ENCODE assay signal across 9 mouse cellular contexts in the genomic region with DNA sequence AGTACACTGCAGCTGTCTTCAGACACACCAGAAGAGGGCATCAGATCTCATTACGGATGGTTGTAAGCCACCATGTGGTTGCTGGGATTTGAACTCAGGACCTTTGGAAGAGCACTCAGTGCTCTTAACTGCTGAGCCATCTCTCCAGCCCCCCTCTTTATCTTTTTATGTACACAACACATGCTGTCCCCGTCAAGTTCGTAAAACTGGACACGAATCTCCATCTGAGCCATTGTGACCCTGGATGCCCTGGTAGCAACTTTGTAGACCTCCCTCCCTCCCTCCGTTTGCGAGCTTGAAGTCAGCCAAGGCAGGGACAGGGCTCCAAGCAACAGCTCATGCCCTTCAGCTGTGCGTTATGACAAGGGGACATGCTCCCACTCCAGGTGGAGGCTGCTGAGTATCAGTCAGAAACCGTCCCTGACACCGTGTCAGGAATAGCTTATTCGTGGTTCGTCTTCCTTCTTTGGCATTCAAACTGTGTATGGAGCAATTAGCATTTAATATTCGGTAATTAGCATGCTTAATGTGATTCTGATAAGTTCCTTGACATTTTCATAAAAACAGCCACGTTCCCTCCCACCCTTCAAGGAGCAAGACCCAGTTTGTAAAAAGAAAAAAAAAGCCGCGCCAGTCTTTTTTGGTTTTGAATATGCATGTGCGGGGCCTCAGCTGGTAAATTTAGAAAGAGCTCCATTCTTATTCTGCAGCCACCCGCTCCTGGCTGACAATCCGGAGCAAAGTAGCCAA. TPM values are rescaled to one million over a fixed set of nuclear protein-coding genes. Genes with fewer than 3 reads are reported as not detected.
DNase-seq lines count a peak whose midpoint lies in the region; ATAC-seq and TF ChIP-seq lines count a peak whose summit lies in the region.
"Had no signal": no experiment of that assay in that cellular context is flagged by ENCODE, and none has a peak within 500 bp of the region (broad histone marks: within the 10 kb centered on the region; RNA-seq: fewer than 3 reads in every experiment).

No protein-coding gene starts in this region.

- ATAC-seq in heart, postnatal 0 days (ENCODE audit: insufficient read depth, low read depth) = peak; percentile 10; the same call in 1 of the 2 replicates
- no peak for ATAC-seq in liver, postnatal 0 days
- ATAC-seq in stomach, embryonic 15.5 days (ENCODE audit: insufficient read depth, low FRiP score, low read depth) = no peak

- H3K4me2 ChIP-seq in heart, postnatal 0 days (ENCODE audit: low read depth, low read length) = peak overlapping the region; percentile 98
- peak overlapping the region; percentile 98 for H3K4me2 ChIP-seq in liver, postnatal 0 days (ENCODE audit: low read depth, low read length)
- peak overlapping the region; percentile 87 for H3K4me2 ChIP-seq in stomach, embryonic 15.5 days

- no peaks in the 10 kb centered on the region for H3K9me3 ChIP-seq in heart, postnatal 0 days (replicated peaks; ENCODE audit: control insufficient read depth, low read length)
- H3K9me3 ChIP-seq in liver, postnatal 0 days (ENCODE audit: low read length) = no peaks in the 10 kb centered on the region
- H3K9me3 ChIP-seq in stomach, embryonic 15.5 days = no peaks in the 10 kb centered on the region

- H3K4me3 ChIP-seq in heart, postnatal 0 days (ENCODE audit: low read depth, low read length) = peak overlapping the region; percentile 95
- peak overlapping the region; percentile 92 for H3K4me3 ChIP-seq in liver, postnatal 0 days (ENCODE audit: low read depth, low read length)
- peak overlapping the region; percentile 100 for H3K4me3 ChIP-seq in stomach, embryonic 15.5 days (replicated peaks)

- peak overlapping the region; percentile 24; the same call in 1 of the 2 replicates for H3K9ac ChIP-seq in heart, postnatal 0 days (replicated peaks; ENCODE audit: low read depth, low read length)
- peak overlapping the region; percentile 81 for H3K9ac ChIP-seq in liver, postnatal 0 days (replicated peaks)
- H3K9ac ChIP-seq in stomach, embryonic 15.5 days = peak overlapping the region; percentile 10; the same call in 1 of the 2 replicates

- TF ChIP-seq CTCF in heart, postnatal 0 days (IDR thresholded peaks at IDR 0.05; ENCODE audit: low read depth) = no peak
- no peak for TF ChIP-seq CTCF in liver, postnatal 0 days (IDR thresholded peaks at IDR 0.05; ENCODE audit: low read depth)

- peaks cover 18% of the 10 kb centered on the region for H3K36me3 ChIP-seq in heart, postnatal 0 days (replicated peaks; ENCODE audit: control insufficient read depth, insufficient read depth, low read length)
- peaks cover 12% of the 10 kb centered on the region for H3K36me3 ChIP-seq in liver, postnatal 0 days (replicated peaks; ENCODE audit: insufficient read depth, low read length)
- peaks cover 25% of the 10 kb centered on the region for H3K36me3 ChIP-seq in stomach, embryonic 15.5 days

- TF ChIP-seq EP300 in heart, postnatal 0 days (IDR thresholded peaks at IDR 0.05; ENCODE audit: low read depth) = no peak
- TF ChIP-seq EP300 in liver, postnatal 0 days (IDR thresholded peaks at IDR 0.05; ENCODE audit: low read depth) = no peak

- WGBS in heart, postnatal 0 days = 5% methylated on average over 18 of the region's 18 CpGs
- 5% methylated on average over 18 of the region's 18 CpGs for WGBS in liver, postnatal 0 days (ENCODE audit: insufficient replicate concordance)
- 3% methylated on average over 18 of the region's 18 CpGs for WGBS in stomach, embryonic 15.5 days

- peak; percentile 53 for DNase-seq in cerebellum, adult 9-11 months
- no peak for DNase-seq in cerebellum, postnatal 4 days (ENCODE audit: low spot score in 2 of 2)
- peak; percentile 21 for DNase-seq in thymus, postnatal 0 days (ENCODE audit: low spot score)
- DNase-seq in thymus, adult 18-20 months = no peak
- no peak for DNase-seq in heart, postnatal 0 days (ENCODE audit: low spot score)
- DNase-seq in liver, postnatal 0 days = no peak
- DNase-seq in adrenal gland, adult 18-20 months (ENCODE audit: low spot score in 2 of 2) = no peak

- H3K27me3 ChIP-seq in heart, postnatal 0 days (ENCODE audit: control insufficient read depth, insufficient read depth, low read length) = no peaks in the 10 kb centered on the region
- no peaks in the 10 kb centered on the region for H3K27me3 ChIP-seq in liver, postnatal 0 days (ENCODE audit: insufficient read depth, low read length)
- H3K27me3 ChIP-seq in stomach, embryonic 15.5 days (replicated peaks) = no peaks in the 10 kb centered on the region
- H3K27me3 ChIP-seq: Patski had no signal

- H3K4me1 ChIP-seq in heart, postnatal 0 days (ENCODE audit: control insufficient read depth, insufficient read depth) = peaks cover 9% of the 10 kb centered on the region; the same call in 1 of the 2 replicates
- H3K4me1 ChIP-seq in liver, postnatal 0 days (ENCODE audit: insufficient read depth) = peaks cover 14% of the 10 kb centered on the region
- H3K4me1 ChIP-seq in stomach, embryonic 15.5 days = peaks cover 12% of the 10 kb centered on the region

- peak overlapping the region; percentile 64 for H3K27ac ChIP-seq in heart, postnatal 0 days (ENCODE audit: low read depth)
- no peak overlapping the region for H3K27ac ChIP-seq in liver, postnatal 0 days (ENCODE audit: low read depth)
- H3K27ac ChIP-seq in stomach, embryonic 15.5 days = peak overlapping the region; percentile 55

RNA-seq across cellular contexts. Expression of gene Srm, which starts 0.7 kb away (rescaled TPM):
- 163 and 181 TPM in 2 replicates for polyA plus RNA-seq in thymus, postnatal 0 days (2015; fragmentation: Nextera tagmentation; extraction: Ambion mirVana)
- 15.0 and 45.7 TPM in 2 replicates for total RNA-seq in heart, postnatal 0 days (2014; rRNA removed; ENCODE audit: low replicate concordance)
- polyA plus RNA-seq in heart, postnatal 0 days (2015; fragmentation: Nextera tagmentation; extraction: Ambion mirVana) = 46.4 and 51.4 TPM in 2 replicates
- 71.2 and 75.2 TPM in 2 replicates for polyA plus RNA-seq in liver, postnatal 0 days (2015; fragmentation: Nextera tagmentation; extraction: Ambion mirVana)
- 222 and 230 TPM in 2 replicates for polyA plus RNA-seq in stomach, embryonic 15.5 days (2015; fragmentation: Nextera tagmentation; extraction: Ambion mirVana)
- total RNA-seq in adrenal gland, adult 18-20 months (2021) = 10 to 100 TPM; 53.3 to 73.6 TPM

RNA-seq across cellular contexts. Expression of gene Masp2, which starts 11.8 kb away (rescaled TPM):
- polyA plus RNA-seq in thymus, postnatal 0 days (2015; fragmentation: Nextera tagmentation; extraction: Ambion mirVana) = 0.34 TPM in 1 of 2 replicates, not detected in the other
- total RNA-seq in heart, postnatal 0 days (2014; rRNA removed; ENCODE audit: low replicate concordance) = not detected in 2 replicates
- polyA plus RNA-seq in heart, postnatal 0 days (2015; fragmentation: Nextera tagmentation; extraction: Ambion mirVana) = not detected in 2 replicates
- 109 and 112 TPM in 2 replicates for polyA plus RNA-seq in liver, postnatal 0 days (2015; fragmentation: Nextera tagmentation; extraction: Ambion mirVana)
- polyA plus RNA-seq in stomach, embryonic 15.5 days (2015; fragmentation: Nextera tagmentation; extraction: Ambion mirVana) = 1.5 and 4.4 TPM in 2 replicates
- 1 to 10 TPM; 1.2 to 2.3 TPM for total RNA-seq in adrenal gland, adult 18-20 months (2021)

RNA-seq across cellular contexts. Expression of gene Exosc10, which starts 32.4 kb away (rescaled TPM):
- 73.1 and 82.6 TPM in 2 replicates for polyA plus RNA-seq in thymus, postnatal 0 days (2015; fragmentation: Nextera tagmentation; extraction: Ambion mirVana)
- 47.0 and 57.0 TPM in 2 replicates for total RNA-seq in heart, postnatal 0 days (2014; rRNA removed; ENCODE audit: low replicate concordance)
- 43.0 TPM in 2 replicates for polyA plus RNA-seq in heart, postnatal 0 days (2015; fragmentation: Nextera tagmentation; extraction: Ambion mirVana)
- polyA plus RNA-seq in liver, postnatal 0 days (2015; fragmentation: Nextera tagmentation; extraction: Ambion mirVana) = 15.4 and 17.5 TPM in 2 replicates
- 68.1 and 78.7 TPM in 2 replicates for polyA plus RNA-seq in stomach, embryonic 15.5 days (2015; fragmentation: Nextera tagmentation; extraction: Ambion mirVana)
- total RNA-seq in adrenal gland, adult 18-20 months (2021) = 10 to 100 TPM; 42.7 to 44.8 TPM

RNA-seq across cellular contexts. Expression of gene Tardbp, which starts 36.2 kb away (rescaled TPM):
- polyA plus RNA-seq in thymus, postnatal 0 days (2015; fragmentation: Nextera tagmentation; extraction: Ambion mirVana) = 330 and 343 TPM in 2 replicates
- 69.0 and 89.9 TPM in 2 replicates for total RNA-seq in heart, postnatal 0 days (2014; rRNA removed; ENCODE audit: low replicate concordance)
- polyA plus RNA-seq in heart, postnatal 0 days (2015; fragmentation: Nextera tagmentation; extraction: Ambion mirVana) = 93.5 and 100 TPM in 2 replicates
- 73.4 and 76.7 TPM in 2 replicates for polyA plus RNA-seq in liver, postnatal 0 days (2015; fragmentation: Nextera tagmentation; extraction: Ambion mirVana)
- 306 and 317 TPM in 2 replicates for polyA plus RNA-seq in stomach, embryonic 15.5 days (2015; fragmentation: Nextera tagmentation; extraction: Ambion mirVana)
- 100 to 1,000 TPM; 216 to 267 TPM for total RNA-seq in adrenal gland, adult 18-20 months (2021)

RNA-seq across cellular contexts. Expression of gene Gm572, which starts 52.5 kb away (rescaled TPM):
- polyA plus RNA-seq in thymus, postnatal 0 days (2015; fragmentation: Nextera tagmentation; extraction: Ambion mirVana) = 0.09 TPM in 1 of 2 replicates, not detected in the other
- total RNA-seq in heart, postnatal 0 days (2014; rRNA removed; ENCODE audit: low replicate concordance) = 0.15 and 1.0 TPM in 2 replicates
- 0.36 and 0.70 TPM in 2 replicates for polyA plus RNA-seq in heart, postnatal 0 days (2015; fragmentation: Nextera tagmentation; extraction: Ambion mirVana)
- not detected in 2 replicates for polyA plus RNA-seq in liver, postnatal 0 days (2015; fragmentation: Nextera tagmentation; extraction: Ambion mirVana)
- polyA plus RNA-seq in stomach, embryonic 15.5 days (2015; fragmentation: Nextera tagmentation; extraction: Ambion mirVana) = 0.09 TPM in 2 replicates
- not detected for total RNA-seq in adrenal gland, adult 18-20 months (2021)
- polyA plus RNA-seq: Patski had no signal

Comparison
In these comparisons a context has a peak if more than half of its experiments do, and no peak if none do; other contexts are left out.
1. DNase-seq: peak in cerebellum, adult 9-11 months (single experiment) and thymus, postnatal 0 days (single experiment); none in cerebellum, postnatal 4 days (0 of 2), thymus, adult 18-20 months (0 of 2), heart, postnatal 0 days (single experiment), liver, postnatal 0 days (single experiment) and adrenal gland, adult 18-20 months (0 of 2).
2. H3K9ac ChIP-seq: peak in every context shown above with its lines; median percentile 81 in liver, postnatal 0 days; 24 in heart, postnatal 0 days; 10 in stomach, embryonic 15.5 days.
3. RNA of gene Masp2, which starts 11.8 kb away (polyA plus RNA-seq): 109 to 112 TPM in liver, postnatal 0 days; 1.5 to 4.4 TPM in stomach, embryonic 15.5 days, 0.34 TPM in thymus, postnatal 0 days and not detected in heart, postnatal 0 days; every median in the first group is over 10 times any median in the second.
4. Peak in every context shown above with its lines, with median percentiles within 50 percentile points of each other: H3K4me2 ChIP-seq and H3K4me3 ChIP-seq.